7 mouse cellular contexts compared by ENCODE assay signal in the genomic region with DNA sequence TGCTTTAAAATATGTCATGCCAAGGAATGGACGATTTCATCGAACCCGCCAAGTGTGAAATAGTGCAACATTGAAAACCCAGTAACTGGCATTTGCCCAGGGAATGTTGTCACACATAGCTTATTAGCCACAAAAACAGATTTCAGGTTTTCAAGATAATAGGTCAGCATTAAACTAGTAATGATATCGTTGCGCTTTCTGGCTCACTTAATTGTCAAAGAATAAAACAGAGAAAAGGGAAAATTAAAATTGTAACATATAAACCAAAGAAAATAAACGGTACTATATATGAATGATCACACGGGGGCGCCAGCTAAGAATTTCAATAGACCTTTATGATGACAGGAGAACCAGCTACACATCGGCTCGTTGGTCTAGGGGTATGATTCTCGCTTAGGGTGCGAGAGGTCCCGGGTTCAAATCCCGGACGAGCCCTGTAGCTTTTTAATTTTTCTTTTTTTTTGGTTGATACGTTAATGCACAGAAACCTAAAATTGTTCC. TPM values are rescaled to one million over a fixed set of nuclear protein-coding genes. Genes with fewer than 3 reads are reported as not detected.
DNase-seq lines count a peak whose midpoint lies in the region; ATAC-seq lines count a peak whose summit lies in the region.

No protein-coding gene starts in this region.

- H3K9me3 ChIP-seq in intestine, embryonic 15.5 days: no peaks in the 10 kb centered on the region

- peak; percentile 79 to 96 for DNase-seq in adrenal gland, adult (ENCODE audit: inconsistent age in 2 of 2, low spot score in 1 of 2)
- DNase-seq in embryo, embryonic 10 days (ENCODE audit: low spot score): peak; percentile 77
- peak; percentile 52 for DNase-seq in gastrocnemius, postnatal 25 days
- DNase-seq in left cerebral cortex, postnatal 25 days (ENCODE audit: low spot score in 2 of 2): peak; percentile 81 to 89
- DNase-seq in mesoderm, embryonic 11.5 days (ENCODE audit: low read depth, low spot score): peak; percentile 82
- peak; percentile 68 for DNase-seq in right cerebral cortex, postnatal 25 days

- H3K27me3 ChIP-seq in intestine, embryonic 15.5 days (replicated peaks): no peaks in the 10 kb centered on the region

- intact Hi-C loops in left cerebral cortex, postnatal 25 days (cut with DNase I): loop anchor here (5.0 kb wide), 2 partner anchors 59 to 361 kb away; a partner anchor contains a TSS

- H3K4me1 ChIP-seq in intestine, embryonic 15.5 days (replicated peaks): peaks cover 5% of the 10 kb centered on the region; the same call in 1 of the 2 replicates

- peak overlapping the region; percentile 83 for H3K4me3 ChIP-seq in intestine, embryonic 15.5 days (replicated peaks)

- H3K4me2 ChIP-seq in intestine, embryonic 15.5 days (replicated peaks): peak overlapping the region; percentile 57

- no peak overlapping the region for H3K9ac ChIP-seq in intestine, embryonic 15.5 days

- H3K36me3 ChIP-seq in intestine, embryonic 15.5 days: no peaks in the 10 kb centered on the region

- WGBS in intestine, embryonic 15.5 days: 7% methylated on average over 16 of the region's 16 CpGs

- ATAC-seq in intestine, embryonic 15.5 days: peak; percentile 68

- no peak overlapping the region; the same call in 1 of the 2 replicates for H3K27ac ChIP-seq in intestine, embryonic 15.5 days

RNA-seq across cellular contexts. Expression of a gene that starts 7.0 kb away (rescaled TPM):
- total RNA-seq in gastrocnemius, postnatal 25 days (2021): 10 to 100 TPM in 1 of 2 experiments, 1 to 10 TPM in 1; 9.2 to 10.1 TPM
- 129 and 130 TPM in 2 replicates for polyA plus RNA-seq in intestine, embryonic 15.5 days (2015; fragmentation: Nextera tagmentation; extraction: Ambion mirVana)
- 10 to 100 TPM; 34.2 to 36.6 TPM for total RNA-seq in left cerebral cortex, postnatal 25 days (2021)
